Mouse (Mus musculus): ENCODE data around the gene Arpc5.

- TF ChIP-seq CTCF (IDR thresholded peaks at IDR 0.05; ENCODE audit: borderline replicate concordance, extremely low read depth, insufficient read depth, insufficient read length): no peak
- no peak for TF ChIP-seq POLR2A (IDR thresholded peaks at IDR 0.05; ENCODE audit: borderline replicate concordance, extremely low read depth, insufficient read depth, insufficient read length, poor library complexity, severe bottlenecking)
Observed at GRCm38 (mm10) chr1:152799897-152800296, 33.6 kb downstream of the Arpc5 start, which contains the start of gene Ncf2.

All from brain, embryonic 14.5 days (tissue).